Mouse (Mus musculus) left cerebral cortex, adult 2 months (tissue): Measurements from ENCODE around the gene Lrmda. TPM values are rescaled to one million over a fixed set of nuclear protein-coding genes. Genes with fewer than 3 reads are reported as not detected.

Experiments
- DNase-seq, 2 experiments: peaks; one replicate each; pipeline ENCODE4 v3.0.0; 2021 to 2022; ENCODE audit warnings: low spot score in 2 of 2, mixed read lengths in 1 of 2; ENCODE audit errors: extremely low spot score in 1 of 2
- H3K27ac ChIP-seq: fragments of 200-600 bp; 2 replicates; pipeline ENCODE4 v1.8.1; 2022
- H3K4me3 ChIP-seq: fragments of 200-600 bp; 2 replicates; pipeline ENCODE4 v1.8.1; 2022
- CTCF ChIP-seq: fragments of 200-600 bp; IDR thresholded peaks from 2 replicates; pipeline ENCODE4 v1.8.1; 2022; ENCODE audit warnings: antibody characterized with exemption, mild to moderate bottlenecking, moderate library complexity
- intact Hi-C: fragments of 180-260 bp; cut with DNase I; formaldehyde crosslinking; loops from one replicate; pipeline ENCODE4 v1.15.1; 2025
- total RNA-seq, 2 experiments: library from RNA; stranded (reverse); gene quantifications; 2 replicates each; pipeline ENCODE4 v1.2.3; 2021

Gene Lrmda
- total RNA-seq, 2 experiments from 2014 or later, result 0.87 to 0.97 TPM

DNA sequence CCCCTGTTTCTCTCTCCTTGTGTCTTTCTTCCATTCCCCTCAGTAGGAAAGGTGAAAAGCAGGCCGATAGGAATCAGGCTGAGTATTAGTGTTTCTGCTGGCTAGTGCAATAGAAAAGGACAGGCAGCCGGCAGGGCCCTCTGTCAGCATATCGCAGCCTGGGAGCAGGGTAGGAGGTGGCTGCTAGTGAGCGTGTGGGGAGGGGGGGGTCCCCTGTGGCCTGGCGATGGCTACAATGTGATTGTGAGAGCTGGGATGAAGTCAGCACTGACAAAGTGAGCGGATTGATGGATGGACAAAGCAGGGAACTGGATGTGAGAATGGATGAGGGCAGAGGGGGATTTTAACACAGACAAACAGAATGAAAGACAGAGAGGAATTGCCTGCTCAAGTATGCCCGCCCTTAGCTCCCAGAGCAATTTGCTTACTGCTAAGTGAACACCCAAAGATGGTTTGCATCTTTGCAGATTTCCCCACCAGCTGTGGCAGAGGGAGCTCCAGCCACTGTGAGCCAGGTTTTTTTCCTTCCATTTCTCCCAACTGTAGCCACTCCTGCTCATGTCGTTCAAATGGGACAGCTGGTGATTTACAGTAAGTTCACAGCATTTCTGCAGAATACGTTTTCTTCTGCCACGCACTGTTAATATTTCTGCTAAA, 240.0 kb downstream of the Lrmda start:
- H3K27ac ChIP-seq, result no peak overlapping the region
- intact Hi-C loops, result no loop called here
- H3K4me3 ChIP-seq, result no peak overlapping the region
- no peak for DNase-seq
- no peak for TF ChIP-seq CTCF

DNA sequence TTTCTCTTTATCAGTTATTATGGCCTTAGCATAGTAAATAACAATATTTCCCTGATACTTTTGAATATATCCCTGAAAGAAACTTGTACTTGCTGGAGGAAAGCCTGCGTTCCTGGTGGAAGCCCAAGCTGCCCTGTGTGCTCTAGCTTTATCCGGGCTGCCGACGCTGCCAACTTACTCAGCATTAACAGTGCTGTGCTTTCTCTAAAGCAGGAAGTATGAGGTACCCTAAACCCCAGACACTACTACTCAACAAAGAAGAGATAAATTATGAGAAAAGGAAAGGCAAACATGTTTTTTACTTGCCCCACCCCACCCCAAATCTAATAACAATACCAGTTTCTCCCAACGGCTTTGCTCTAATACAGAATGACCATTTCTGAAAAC, 240.5 kb downstream of the Lrmda start:
- intact Hi-C loops, result no loop called here

GRCm38 (mm10) chr14:22265229-22265905, 245.9 kb downstream of the Lrmda start:
- no peak for TF ChIP-seq CTCF
- intact Hi-C loops, result no loop called here
- no peak overlapping the region for H3K27ac ChIP-seq
- no peak overlapping the region for H3K4me3 ChIP-seq
- no peak for DNase-seq

More for the DNA sequence above, 240.5 kb downstream of the Lrmda start:
- no peak for TF ChIP-seq CTCF
- no peak for DNase-seq
- Histone ChIP-seq H3K4me3 (no peak overlapping the region), H3K27ac (no peak overlapping the region)

GRCm38 (mm10) chr14:22269812-22270211, 250.3 kb downstream of the Lrmda start:
- H3K27ac ChIP-seq, result no peak overlapping the region
- no peak for DNase-seq
- no peak overlapping the region for H3K4me3 ChIP-seq
- TF ChIP-seq CTCF, result no peak
- intact Hi-C loops, result no loop called here

- no peak for TF ChIP-seq CTCF
- intact Hi-C loops, result no loop called here
- H3K27ac ChIP-seq, result no peak overlapping the region
Observed at GRCm38 (mm10) chr14:22278053-22278452, 258.5 kb downstream of the Lrmda start.

GRCm38 (mm10) chr14:22279591-22279990, 260.1 kb downstream of the Lrmda start:
- no peak for TF ChIP-seq CTCF
- intact Hi-C loops, result no loop called here
- Histone ChIP-seq H3K4me3 (no peak overlapping the region), H3K27ac (no peak overlapping the region)
- no peak for DNase-seq

More at GRCm38 (mm10) chr14:22278053-22278452, 258.5 kb downstream of the Lrmda start:
- DNase-seq, result no peak
- no peak overlapping the region for H3K4me3 ChIP-seq

DNA sequence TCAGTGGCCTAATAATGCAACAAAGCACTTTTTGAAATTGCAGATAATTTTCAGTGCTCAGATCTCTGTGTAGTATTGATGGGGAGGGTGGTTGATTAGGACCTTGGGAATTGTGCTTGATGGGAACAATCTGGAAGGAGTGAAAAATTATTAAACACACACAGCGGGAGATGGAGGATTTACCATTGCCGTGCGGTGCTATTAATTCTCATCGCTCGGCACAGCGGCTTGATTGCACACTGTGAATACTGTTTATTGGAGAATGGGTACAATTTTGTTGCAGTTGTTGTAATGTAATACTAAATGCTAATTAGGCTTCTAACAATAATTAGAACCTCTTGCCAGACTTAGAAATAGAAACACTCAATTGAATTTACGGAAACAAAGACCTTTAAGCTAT, 262.1 kb downstream of the Lrmda start:
- DNase-seq, result no peak
- intact Hi-C loops, result no loop called here
- Histone ChIP-seq H3K27ac (no peak overlapping the region), H3K4me3 (no peak overlapping the region)
- no peak for TF ChIP-seq CTCF

GRCm38 (mm10) chr14:22282847-22283246, 263.3 kb downstream of the Lrmda start:
- H3K27ac ChIP-seq, result no peak overlapping the region
- DNase-seq, result no peak
- intact Hi-C loops, result no loop called here
- H3K4me3 ChIP-seq, result no peak overlapping the region
- no peak for TF ChIP-seq CTCF

- no peak for DNase-seq
- intact Hi-C loops, result no loop called here
- no peak overlapping the region for H3K27ac ChIP-seq
- no peak; the same call in 1 of the 2 replicates for TF ChIP-seq CTCF
- no peak overlapping the region for H3K4me3 ChIP-seq
Observed at GRCm38 (mm10) chr14:22283722-22284121, 264.2 kb downstream of the Lrmda start.

DNA sequence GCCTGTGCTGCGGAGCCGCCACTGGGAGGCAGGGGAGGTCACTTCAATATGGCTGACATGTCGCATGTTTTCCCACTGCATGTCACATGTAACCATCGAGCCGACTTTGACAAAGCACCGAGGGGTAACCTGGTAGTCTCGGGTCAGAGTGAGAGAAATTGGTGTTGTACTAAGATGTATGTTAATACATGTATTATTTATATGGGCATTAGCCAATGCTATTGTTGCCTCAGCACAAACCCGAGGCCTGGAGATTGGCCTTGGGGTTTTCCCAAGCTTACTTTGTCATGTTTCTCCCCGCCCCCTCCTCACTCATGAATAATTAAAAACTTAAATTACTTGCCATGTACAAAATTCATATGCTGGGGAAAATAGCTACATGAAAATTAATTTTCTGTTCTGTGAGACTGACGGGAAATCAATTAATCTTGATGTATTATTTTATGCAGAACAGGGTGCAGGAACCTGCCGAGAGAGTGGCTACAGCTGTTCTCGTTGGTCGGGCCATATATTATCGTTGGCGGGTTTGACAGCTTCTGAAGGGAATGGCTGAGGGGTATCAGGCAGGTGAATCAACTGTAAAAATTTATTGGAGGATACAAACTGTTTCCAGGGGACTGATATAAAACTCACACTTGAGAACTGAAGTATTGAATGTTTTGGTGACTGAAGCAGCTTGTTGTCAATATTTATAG, 265.5 kb downstream of the Lrmda start:
- DNase-seq, result no peak
- Histone ChIP-seq H3K4me3 (no peak overlapping the region), H3K27ac (no peak overlapping the region)
- TF ChIP-seq CTCF, result no peak
- intact Hi-C loops, result no loop called here

- Histone ChIP-seq H3K4me3 (no peak overlapping the region), H3K27ac (no peak overlapping the region)
- TF ChIP-seq CTCF, result no peak
- no peak for DNase-seq
- intact Hi-C loops, result no loop called here
Observed at GRCm38 (mm10) chr14:22285826-22286225, 266.3 kb downstream of the Lrmda start.

- DNase-seq, result no peak
- H3K4me3 ChIP-seq, result no peak overlapping the region
- intact Hi-C loops, result no loop called here
- TF ChIP-seq CTCF, result no peak
- no peak overlapping the region for H3K27ac ChIP-seq
Observed at GRCm38 (mm10) chr14:22288179-22288578, 268.7 kb downstream of the Lrmda start.
